Mouse (Mus musculus): Measurements from ENCODE around the gene Iqck. TPM values are rescaled to one million over a fixed set of nuclear protein-coding genes. Genes with fewer than 3 reads are reported as not detected.

Iqck gene
- polyA plus RNA-seq, 1 experiment from 2014 or later: 4.9 TPM

- ATAC-seq (replicated peaks): no peak
- WGBS: 54% methylated on average over 2 of the region's 2 CpGs
Measured at GRCm38 (mm10) chr7:118900090-118900489, 44.5 kb downstream of the Iqck start.

GRCm38 (mm10) chr7:118902944-118903343 lies 47.4 kb downstream of the Iqck start:
- Histone ChIP-seq H3K4me1 (peaks cover 7% of the 10 kb centered on the region; the same call in 1 of the 2 replicates), H3K27me3 (replicated peaks) (no peaks in the 10 kb centered on the region), H3K27ac (no peak overlapping the region), H3K9me3 (no peaks in the 10 kb centered on the region), H3K4me3 (no peak overlapping the region), H3K4me2 (0 out of 2 replicates have a peak overlapping the region, but pooled peaks have one; percentile 3), H3K36me3 (replicated peaks) (no peaks in the 10 kb centered on the region), H3K9ac (no peak overlapping the region)
- 68% methylated on average over 13 of the region's 13 CpGs for WGBS
- ATAC-seq (replicated peaks): no peak

More at GRCm38 (mm10) chr7:118900090-118900489, 44.5 kb downstream of the Iqck start:
- Histone ChIP-seq H3K36me3 (replicated peaks) (no peaks in the 10 kb centered on the region), H3K27me3 (replicated peaks) (no peaks in the 10 kb centered on the region), H3K4me1 (peaks cover 16% of the 10 kb centered on the region), H3K9me3 (no peaks in the 10 kb centered on the region), H3K27ac (no peak overlapping the region), H3K4me3 (no peak overlapping the region), H3K4me2 (no peak overlapping the region), H3K9ac (no peak overlapping the region)

- no peak overlapping the region for H3K9ac ChIP-seq
- H3K4me2 ChIP-seq: no peak overlapping the region
- H3K27me3 ChIP-seq (replicated peaks): no peaks in the 10 kb centered on the region
- no peaks in the 10 kb centered on the region for H3K36me3 ChIP-seq (replicated peaks)
- H3K9me3 ChIP-seq: no peaks in the 10 kb centered on the region
- no peak overlapping the region for H3K27ac ChIP-seq
- no peak for ATAC-seq (replicated peaks)
- 87% methylated on average over 9 of the region's 9 CpGs for WGBS
- H3K4me3 ChIP-seq: no peak overlapping the region
- peaks cover 7% of the 10 kb centered on the region; the same call in 1 of the 2 replicates for H3K4me1 ChIP-seq
Measured at GRCm38 (mm10) chr7:118903879-118904278, 48.3 kb downstream of the Iqck start.

- ATAC-seq (replicated peaks): no peak
- no peak overlapping the region for H3K4me2 ChIP-seq
- peaks cover 7% of the 10 kb centered on the region; the same call in 1 of the 2 replicates for H3K4me1 ChIP-seq
- 92% methylated on average over 4 of the region's 4 CpGs for WGBS
- no peak overlapping the region for H3K9ac ChIP-seq
- H3K27me3 ChIP-seq (replicated peaks): no peaks in the 10 kb centered on the region
- no peaks in the 10 kb centered on the region for H3K9me3 ChIP-seq
- no peak overlapping the region for H3K4me3 ChIP-seq
- no peak overlapping the region for H3K27ac ChIP-seq
- no peaks in the 10 kb centered on the region for H3K36me3 ChIP-seq (replicated peaks)
Measured at GRCm38 (mm10) chr7:118904530-118904929, 49.0 kb downstream of the Iqck start.

- H3K4me2 ChIP-seq: no peak overlapping the region
Measured at GRCm38 (mm10) chr7:118908961-118909515, 53.5 kb downstream of the Iqck start.

GRCm38 (mm10) chr7:118910464-118910863 lies 54.9 kb downstream of the Iqck start:
- Histone ChIP-seq H3K9me3 (no peaks in the 10 kb centered on the region), H3K4me2 (no peak overlapping the region), H3K27ac (no peak overlapping the region), H3K36me3 (replicated peaks) (no peaks in the 10 kb centered on the region), H3K9ac (no peak overlapping the region), H3K27me3 (replicated peaks) (no peaks in the 10 kb centered on the region), H3K4me3 (no peak overlapping the region), H3K4me1 (peaks cover 8% of the 10 kb centered on the region)
- ATAC-seq (replicated peaks): no peak
- 79% methylated on average over 2 of the region's 2 CpGs for WGBS

More at GRCm38 (mm10) chr7:118908961-118909515, 53.5 kb downstream of the Iqck start:
- Histone ChIP-seq H3K4me1 (peaks cover 8% of the 10 kb centered on the region), H3K4me3 (no peak overlapping the region), H3K27ac (no peak overlapping the region), H3K36me3 (replicated peaks) (no peaks in the 10 kb centered on the region), H3K9ac (no peak overlapping the region), H3K9me3 (no peaks in the 10 kb centered on the region), H3K27me3 (replicated peaks) (no peaks in the 10 kb centered on the region)
- WGBS: 55% methylated on average over 8 of the region's 8 CpGs
- no peak for ATAC-seq (replicated peaks)

GRCm38 (mm10) chr7:118911170-118911569 lies 55.6 kb downstream of the Iqck start:
- H3K4me2 ChIP-seq: no peak overlapping the region
- no peak overlapping the region for H3K4me3 ChIP-seq
- H3K36me3 ChIP-seq (replicated peaks): no peaks in the 10 kb centered on the region
- no peak overlapping the region for H3K9ac ChIP-seq
- H3K4me1 ChIP-seq: peaks cover 8% of the 10 kb centered on the region
- no peaks in the 10 kb centered on the region for H3K9me3 ChIP-seq
- H3K27ac ChIP-seq: no peak overlapping the region
- WGBS: 97% methylated on average over 2 of the region's 2 CpGs
- no peak for ATAC-seq (replicated peaks)
- no peaks in the 10 kb centered on the region for H3K27me3 ChIP-seq (replicated peaks)

DNA sequence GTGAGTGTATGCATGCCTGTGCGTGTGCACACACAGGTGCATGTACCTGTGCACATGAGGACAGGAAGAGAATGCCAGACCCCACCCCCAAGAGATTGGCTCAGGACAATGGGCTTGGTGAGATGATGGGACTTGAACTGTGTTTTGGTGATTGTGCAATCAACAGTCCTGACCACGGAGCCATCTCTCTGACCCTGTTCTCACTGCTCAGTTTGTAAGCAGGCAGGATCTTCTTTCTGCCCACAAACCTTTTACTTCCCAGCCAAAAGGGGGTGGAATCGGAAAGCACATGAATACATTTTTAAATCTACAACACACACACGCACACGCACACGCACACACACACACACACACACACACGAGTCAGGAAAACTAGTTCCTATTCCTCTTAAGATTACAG lies 56.0 kb downstream of the Iqck start:
- H3K4me1 ChIP-seq: peaks cover 8% of the 10 kb centered on the region
- 65% methylated on average over 7 of the region's 7 CpGs for WGBS
- 0 out of 2 replicates have a peak overlapping the region, but pooled peaks have one; percentile 4 for H3K27ac ChIP-seq
- no peaks in the 10 kb centered on the region for H3K27me3 ChIP-seq (replicated peaks)
- H3K9me3 ChIP-seq: no peaks in the 10 kb centered on the region
- H3K36me3 ChIP-seq (replicated peaks): no peaks in the 10 kb centered on the region
- no peak for ATAC-seq (replicated peaks)
- no peak overlapping the region for H3K9ac ChIP-seq
- no peak overlapping the region for H3K4me2 ChIP-seq
- H3K4me3 ChIP-seq: no peak overlapping the region

DNA sequence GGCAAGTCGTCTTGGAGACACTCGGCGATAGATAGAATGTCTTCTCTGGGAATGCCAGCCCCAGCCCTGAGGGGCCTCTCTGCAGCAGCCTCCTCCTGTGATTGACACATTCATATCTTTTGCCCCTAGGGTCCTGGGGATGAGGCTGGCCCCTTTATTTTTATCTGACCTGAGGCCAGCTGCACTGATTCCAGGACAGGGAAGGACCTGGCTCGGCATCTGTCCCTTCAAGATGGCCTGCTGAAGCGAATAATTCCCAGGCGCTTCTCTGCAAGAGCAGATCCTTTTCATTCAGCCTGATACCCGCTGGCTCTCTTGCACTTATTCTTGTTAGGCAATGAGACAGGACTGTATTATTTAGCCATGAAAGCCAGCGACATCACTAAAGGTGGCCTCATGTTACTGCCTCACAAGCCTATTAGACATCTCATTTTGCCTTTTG lies 56.5 kb downstream of the Iqck start:
- no peak overlapping the region for H3K9ac ChIP-seq
- 10% methylated on average over 8 of the region's 8 CpGs for WGBS
- H3K27me3 ChIP-seq (replicated peaks): no peaks in the 10 kb centered on the region
- ATAC-seq (replicated peaks): peak; percentile 56; the same call in 1 of the 2 replicates
- H3K4me3 ChIP-seq: no peak overlapping the region
- H3K4me1 ChIP-seq: peaks cover 8% of the 10 kb centered on the region
- H3K4me2 ChIP-seq: no peak overlapping the region
- no peaks in the 10 kb centered on the region for H3K9me3 ChIP-seq
- no peaks in the 10 kb centered on the region for H3K36me3 ChIP-seq (replicated peaks)
- H3K27ac ChIP-seq: peak overlapping the region; percentile 4; the same call in 1 of the 2 replicates

- Histone ChIP-seq H3K4me2 (no peak overlapping the region), H3K27me3 (replicated peaks) (no peaks in the 10 kb centered on the region), H3K36me3 (replicated peaks) (no peaks in the 10 kb centered on the region), H3K27ac (no peak overlapping the region), H3K4me1 (peaks cover 8% of the 10 kb centered on the region), H3K9me3 (no peaks in the 10 kb centered on the region), H3K4me3 (no peak overlapping the region), H3K9ac (no peak overlapping the region)
- WGBS: 90% methylated on average over 7 of the region's 7 CpGs
- no peak for ATAC-seq (replicated peaks)
Measured at GRCm38 (mm10) chr7:118914561-118915165, 59.1 kb downstream of the Iqck start.

DNA sequence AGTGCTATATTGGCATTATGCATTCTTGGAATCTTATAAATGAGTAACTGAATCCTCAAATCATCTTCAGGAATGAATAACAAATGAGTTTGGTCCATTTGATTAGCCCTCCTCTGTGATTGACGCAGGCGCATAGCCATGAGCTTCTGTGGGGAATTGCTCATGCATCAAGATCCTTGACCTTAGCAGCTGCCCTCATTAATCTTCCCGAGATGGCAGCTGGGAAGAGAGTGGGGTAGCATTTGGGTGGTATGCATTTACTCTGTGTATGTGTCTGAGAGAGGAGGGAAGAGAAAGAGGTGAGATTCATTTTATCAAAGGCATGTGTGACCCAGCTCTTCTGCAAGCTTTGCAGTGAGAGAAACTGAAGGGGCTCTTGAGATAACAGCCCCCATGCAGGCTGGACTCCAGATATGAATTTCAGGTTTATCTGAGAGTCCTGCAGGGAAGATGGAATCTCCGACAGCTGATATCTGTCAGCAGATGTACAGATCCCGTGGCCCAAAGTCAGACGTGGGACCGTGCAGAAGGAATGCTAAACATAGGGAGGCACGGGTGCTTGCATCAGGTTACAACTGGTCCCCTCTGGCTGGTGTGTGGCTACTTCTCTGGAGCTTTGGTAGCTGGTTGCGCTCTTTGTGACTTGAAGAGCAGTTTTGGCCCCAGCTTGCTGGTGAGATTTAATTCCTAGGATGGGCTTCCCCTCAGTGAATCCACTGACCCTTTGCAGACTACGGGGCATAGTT lies 63.9 kb downstream of the Iqck start:
- H3K9ac ChIP-seq: no peak overlapping the region
- H3K27me3 ChIP-seq (replicated peaks): no peaks in the 10 kb centered on the region
- ATAC-seq (replicated peaks): no peak
- H3K36me3 ChIP-seq (replicated peaks): no peaks in the 10 kb centered on the region
- no peak overlapping the region for H3K4me2 ChIP-seq
- WGBS: 50% methylated on average over 10 of the region's 10 CpGs
- no peak overlapping the region for H3K27ac ChIP-seq
- H3K9me3 ChIP-seq: no peaks in the 10 kb centered on the region
- H3K4me3 ChIP-seq: no peak overlapping the region
- H3K4me1 ChIP-seq: no peaks in the 10 kb centered on the region

DNA sequence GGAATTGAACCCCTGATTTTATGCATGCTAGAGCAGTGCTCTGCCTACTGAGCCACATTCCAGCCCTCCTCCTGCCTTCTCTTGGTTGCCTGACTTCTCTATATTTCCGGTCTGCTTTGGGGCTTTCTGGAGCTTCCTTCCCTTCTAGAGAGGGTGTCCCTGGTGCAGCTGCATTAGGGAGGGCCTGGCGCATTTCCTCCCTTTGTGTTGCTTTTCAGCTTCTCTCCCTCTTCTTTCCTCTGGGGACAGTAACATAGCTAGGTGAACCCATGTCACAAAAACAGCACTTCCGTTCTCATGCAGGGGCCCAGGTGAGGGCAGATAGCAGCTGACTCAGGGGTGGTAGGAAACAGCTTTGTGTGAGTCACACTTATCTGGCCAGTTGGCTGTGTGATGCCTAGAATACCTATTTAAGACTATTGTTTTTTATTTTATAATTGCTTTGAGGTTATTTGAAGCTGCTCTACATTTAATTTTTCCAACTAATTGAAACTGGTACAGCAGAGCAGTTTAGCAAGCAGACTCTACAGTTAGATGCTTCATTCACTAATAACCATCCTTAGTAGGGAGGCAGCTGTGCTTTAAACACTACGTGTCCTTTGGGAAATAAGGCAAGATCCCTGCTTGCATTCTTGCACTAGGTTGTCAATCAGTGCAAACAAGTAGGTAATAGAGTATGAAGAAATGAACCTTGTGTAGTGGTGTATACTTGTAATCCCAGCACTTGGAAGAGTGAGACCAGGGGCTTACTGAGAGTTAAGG lies 67.1 kb downstream of the Iqck start:
- 76% methylated on average over 4 of the region's 4 CpGs for WGBS
- Histone ChIP-seq H3K4me2 (no peak overlapping the region), H3K36me3 (replicated peaks) (no peaks in the 10 kb centered on the region), H3K4me1 (no peaks in the 10 kb centered on the region), H3K27ac (no peak overlapping the region), H3K4me3 (no peak overlapping the region), H3K27me3 (replicated peaks) (no peaks in the 10 kb centered on the region), H3K9ac (no peak overlapping the region), H3K9me3 (no peaks in the 10 kb centered on the region)
- no peak for ATAC-seq (replicated peaks)

All from midbrain, embryonic 15.5 days (tissue).